Mouse (Mus musculus): Measurements from ENCODE around the gene Sgms2. TPM values are rescaled to one million over a fixed set of nuclear protein-coding genes. Genes with fewer than 3 reads are reported as not detected.

Gene Sgms2
- polyA plus RNA-seq, 1 experiment from 2014 or later: 39.1 TPM

GRCm38 (mm10) chr3:131471836-131472235 is 19.4 kb downstream of the Sgms2 start:
- H3K27me3 ChIP-seq (replicated peaks; ENCODE audit: control insufficient read depth, insufficient read depth, low read length): no peaks in the 10 kb centered on the region
- H3K36me3 ChIP-seq (ENCODE audit: control insufficient read depth, insufficient read depth): no peaks in the 10 kb centered on the region
- 77% methylated on average over 6 of the region's 6 CpGs for WGBS
- peak; percentile 34 for TF ChIP-seq CTCF (IDR thresholded peaks at IDR 0.05; ENCODE audit: low read depth)
- no peak overlapping the region for H3K27ac ChIP-seq (ENCODE audit: low read depth, low read length)
- no peaks in the 10 kb centered on the region for H3K4me1 ChIP-seq (replicated peaks; ENCODE audit: control insufficient read depth, insufficient read depth, low read length)
- H3K4me2 ChIP-seq (replicated peaks; ENCODE audit: low read depth): no peak overlapping the region
- no peak overlapping the region for H3K4me3 ChIP-seq (ENCODE audit: low read depth, low read length)
- H3K9me3 ChIP-seq (ENCODE audit: control insufficient read depth): no peaks in the 10 kb centered on the region
- ATAC-seq: no peak
- H3K9ac ChIP-seq (ENCODE audit: low read depth, low read length): no peak overlapping the region

- H3K4me1 ChIP-seq (replicated peaks; ENCODE audit: control insufficient read depth, insufficient read depth, low read length): no peaks in the 10 kb centered on the region
- ATAC-seq: no peak
- no peak overlapping the region for H3K27ac ChIP-seq (ENCODE audit: low read depth, low read length)
- H3K9me3 ChIP-seq (ENCODE audit: control insufficient read depth): no peaks in the 10 kb centered on the region
- WGBS: 86% methylated on average over 11 of the region's 11 CpGs
- H3K9ac ChIP-seq (ENCODE audit: low read depth, low read length): no peak overlapping the region
- TF ChIP-seq CTCF (IDR thresholded peaks at IDR 0.05; ENCODE audit: low read depth): no peak
- H3K36me3 ChIP-seq (ENCODE audit: control insufficient read depth, insufficient read depth): no peaks in the 10 kb centered on the region
- no peaks in the 10 kb centered on the region for H3K27me3 ChIP-seq (replicated peaks; ENCODE audit: control insufficient read depth, insufficient read depth, low read length)
- H3K4me2 ChIP-seq (replicated peaks; ENCODE audit: low read depth): no peak overlapping the region
- H3K4me3 ChIP-seq (ENCODE audit: low read depth, low read length): no peak overlapping the region
Measured at GRCm38 (mm10) chr3:131471435-131471834, 19.8 kb downstream of the Sgms2 start.

- no peak overlapping the region for H3K4me2 ChIP-seq (replicated peaks; ENCODE audit: low read depth)
- ATAC-seq: no peak
- no peak overlapping the region for H3K27ac ChIP-seq (ENCODE audit: low read depth, low read length)
- no peak overlapping the region for H3K4me3 ChIP-seq (ENCODE audit: low read depth, low read length)
- no peak overlapping the region for H3K9ac ChIP-seq (ENCODE audit: low read depth, low read length)
- no peaks in the 10 kb centered on the region for H3K27me3 ChIP-seq (replicated peaks; ENCODE audit: control insufficient read depth, insufficient read depth, low read length)
- WGBS: 56% methylated on average over 9 of the region's 9 CpGs
- no peaks in the 10 kb centered on the region; the same call in 1 of the 2 replicates for H3K4me1 ChIP-seq (replicated peaks; ENCODE audit: control insufficient read depth, insufficient read depth, low read length)
- H3K36me3 ChIP-seq (ENCODE audit: control insufficient read depth, insufficient read depth): no peaks in the 10 kb centered on the region
- no peak for TF ChIP-seq CTCF (IDR thresholded peaks at IDR 0.05; ENCODE audit: low read depth)
- no peaks in the 10 kb centered on the region for H3K9me3 ChIP-seq (ENCODE audit: control insufficient read depth)
Measured at GRCm38 (mm10) chr3:131470837-131471236, 20.4 kb downstream of the Sgms2 start.

DNA sequence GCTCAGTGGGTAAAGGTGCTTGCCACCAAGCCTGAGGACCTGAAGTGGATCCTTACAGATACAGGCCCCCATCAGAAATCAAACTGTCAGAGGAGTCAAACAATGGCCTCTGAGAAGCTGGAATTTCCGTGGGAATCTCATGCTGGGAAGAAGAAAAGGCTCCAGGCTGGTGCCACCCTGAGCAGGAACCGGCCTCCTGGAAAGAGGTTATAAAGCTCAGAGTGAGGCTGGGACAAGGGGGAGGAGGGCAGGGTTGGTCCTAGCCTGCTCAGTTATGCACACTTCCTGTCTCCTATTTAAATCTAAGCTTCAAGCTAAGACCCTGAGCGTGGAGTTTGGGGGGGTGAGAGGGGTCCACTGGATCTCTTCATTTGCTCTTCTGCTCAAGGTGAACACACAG is 21.6 kb downstream of the Sgms2 start:
- no peaks in the 10 kb centered on the region; the same call in 1 of the 2 replicates for H3K4me1 ChIP-seq (replicated peaks; ENCODE audit: control insufficient read depth, insufficient read depth, low read length)
- WGBS: 38% methylated on average over 3 of the region's 3 CpGs
- H3K27me3 ChIP-seq (replicated peaks; ENCODE audit: control insufficient read depth, insufficient read depth, low read length): no peaks in the 10 kb centered on the region
- no peak overlapping the region for H3K4me3 ChIP-seq (ENCODE audit: low read depth, low read length)
- H3K27ac ChIP-seq (ENCODE audit: low read depth, low read length): no peak overlapping the region
- H3K36me3 ChIP-seq (ENCODE audit: control insufficient read depth, insufficient read depth): no peaks in the 10 kb centered on the region
- H3K9me3 ChIP-seq (ENCODE audit: control insufficient read depth): no peaks in the 10 kb centered on the region
- H3K9ac ChIP-seq (ENCODE audit: low read depth, low read length): no peak overlapping the region
- ATAC-seq: no peak
- TF ChIP-seq CTCF (IDR thresholded peaks at IDR 0.05; ENCODE audit: low read depth): no peak
- no peak overlapping the region for H3K4me2 ChIP-seq (replicated peaks; ENCODE audit: low read depth)

DNA sequence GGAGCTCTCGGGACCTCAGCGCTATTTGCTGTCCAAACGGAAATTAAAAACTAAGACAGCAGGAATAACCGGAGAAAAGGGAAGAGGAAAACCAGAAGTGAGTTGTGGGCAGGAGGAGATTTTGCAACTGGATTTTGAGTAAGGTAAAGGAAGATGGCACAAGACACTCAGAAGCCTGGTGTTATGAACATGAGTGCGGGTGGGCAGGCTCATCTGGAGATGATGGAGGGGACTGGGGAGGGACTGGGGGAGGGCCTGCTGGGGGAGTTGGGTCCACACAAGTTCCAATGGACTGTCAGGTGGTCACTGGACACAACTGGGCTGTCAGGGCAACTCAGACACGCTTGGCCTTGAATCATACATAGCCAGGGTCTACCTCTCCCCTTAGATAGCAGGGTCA is 24.8 kb downstream of the Sgms2 start:
- no peak overlapping the region for H3K27ac ChIP-seq (ENCODE audit: low read depth, low read length)
- no peaks in the 10 kb centered on the region; the same call in 1 of the 2 replicates for H3K4me1 ChIP-seq (replicated peaks; ENCODE audit: control insufficient read depth, insufficient read depth, low read length)
- H3K4me2 ChIP-seq (replicated peaks; ENCODE audit: low read depth): no peak overlapping the region
- 78% methylated on average over 6 of the region's 6 CpGs for WGBS
- ATAC-seq: no peak
- H3K36me3 ChIP-seq (ENCODE audit: control insufficient read depth, insufficient read depth): no peaks in the 10 kb centered on the region
- no peak overlapping the region for H3K9ac ChIP-seq (ENCODE audit: low read depth, low read length)
- no peak overlapping the region for H3K4me3 ChIP-seq (ENCODE audit: low read depth, low read length)
- no peaks in the 10 kb centered on the region for H3K27me3 ChIP-seq (replicated peaks; ENCODE audit: control insufficient read depth, insufficient read depth, low read length)
- no peak for TF ChIP-seq CTCF (IDR thresholded peaks at IDR 0.05; ENCODE audit: low read depth)
- H3K9me3 ChIP-seq (ENCODE audit: control insufficient read depth): no peaks in the 10 kb centered on the region

GRCm38 (mm10) chr3:131465536-131466260 is 25.5 kb downstream of the Sgms2 start:
- H3K27ac ChIP-seq (ENCODE audit: low read depth, low read length): no peak overlapping the region
- 89% methylated on average over 3 of the region's 3 CpGs for WGBS
- H3K4me3 ChIP-seq (ENCODE audit: low read depth, low read length): no peak overlapping the region
- TF ChIP-seq CTCF (IDR thresholded peaks at IDR 0.05; ENCODE audit: low read depth): no peak
- no peaks in the 10 kb centered on the region for H3K9me3 ChIP-seq (ENCODE audit: control insufficient read depth)
- no peak overlapping the region for H3K9ac ChIP-seq (ENCODE audit: low read depth, low read length)
- no peak for ATAC-seq
- H3K4me2 ChIP-seq (replicated peaks; ENCODE audit: low read depth): no peak overlapping the region
- H3K4me1 ChIP-seq (replicated peaks; ENCODE audit: control insufficient read depth, insufficient read depth, low read length): no peaks in the 10 kb centered on the region; the same call in 1 of the 2 replicates
- H3K27me3 ChIP-seq (replicated peaks; ENCODE audit: control insufficient read depth, insufficient read depth, low read length): no peaks in the 10 kb centered on the region
- H3K36me3 ChIP-seq (ENCODE audit: control insufficient read depth, insufficient read depth): no peaks in the 10 kb centered on the region

Data from intestine, postnatal 0 days (tissue).